Mouse (Mus musculus) gonadal fat pad, adult 2 months (tissue): ENCODE data around the gene Rexo2. TPM values are rescaled to one million over a fixed set of nuclear protein-coding genes. Genes with fewer than 3 reads are reported as not detected.
A peak's percentile ranks its signal among the peaks of the same experiment; 100 is the strongest.
"Not testable (repeated sequence)": the region's sequence is repeated elsewhere in the genome, so short reads cannot be mapped to it uniquely, and the experiment has no call there.

Source experiments
- DNase-seq: peaks from one replicate; pipeline ENCODE4 v3.0.0-alpha.2; 2012; ENCODE audit warnings: low read depth
- polyA plus RNA-seq: library from polyadenylated mRNA; depleted of rRNA; stranded (reverse); fragments of >200 nt; gene quantifications from 2 replicates; pipeline ENCODE4 v1.2.3, GENCODE M21; 2012; rRNA removed

Rexo2 gene
- polyA plus RNA-seq: 87.9 and 128 TPM in 2 replicates

DNA sequence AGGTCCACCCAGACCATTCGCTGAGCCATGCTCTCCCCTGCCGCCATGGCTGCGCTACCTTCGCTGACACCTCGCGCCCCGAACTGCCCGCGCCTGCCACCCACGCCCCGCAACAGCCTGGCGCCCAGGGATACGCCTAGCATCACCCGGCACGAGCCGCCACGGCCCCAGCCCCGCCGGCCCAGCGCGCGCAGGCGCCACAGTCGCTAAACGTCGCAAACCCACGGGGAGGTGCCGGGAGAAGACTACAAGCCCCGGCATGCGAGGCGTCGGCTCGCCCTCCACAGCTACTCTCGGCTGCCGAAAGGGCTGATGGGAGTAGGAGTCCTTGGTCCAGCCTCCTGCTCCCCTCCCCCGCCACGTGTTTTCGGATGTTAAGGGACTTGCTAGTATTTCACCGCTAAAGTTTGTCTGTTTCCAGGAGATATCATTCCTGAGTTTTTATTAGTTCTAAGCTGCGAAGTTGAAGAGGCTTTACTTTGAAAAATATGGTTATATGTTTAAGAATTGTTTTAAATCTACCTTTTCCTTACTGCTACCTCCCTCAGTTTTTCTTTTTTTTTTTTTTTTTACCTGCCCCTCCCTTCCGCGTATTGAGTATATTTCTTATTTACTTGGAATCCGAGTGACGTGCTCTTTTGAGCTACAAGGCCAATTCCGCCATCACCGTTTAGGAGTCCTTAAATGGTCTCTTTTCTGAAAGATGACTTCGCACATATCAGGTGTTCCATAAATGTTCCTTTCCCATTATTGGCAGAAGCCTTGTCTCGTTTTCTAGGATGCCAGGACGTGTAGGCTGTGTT lies at the start of gene Rexo2:
Gene Rexo2, minus strand, starts transcription at position 213 of the 803 bp plus-strand sequence.
- no peak for DNase-seq

DNA sequence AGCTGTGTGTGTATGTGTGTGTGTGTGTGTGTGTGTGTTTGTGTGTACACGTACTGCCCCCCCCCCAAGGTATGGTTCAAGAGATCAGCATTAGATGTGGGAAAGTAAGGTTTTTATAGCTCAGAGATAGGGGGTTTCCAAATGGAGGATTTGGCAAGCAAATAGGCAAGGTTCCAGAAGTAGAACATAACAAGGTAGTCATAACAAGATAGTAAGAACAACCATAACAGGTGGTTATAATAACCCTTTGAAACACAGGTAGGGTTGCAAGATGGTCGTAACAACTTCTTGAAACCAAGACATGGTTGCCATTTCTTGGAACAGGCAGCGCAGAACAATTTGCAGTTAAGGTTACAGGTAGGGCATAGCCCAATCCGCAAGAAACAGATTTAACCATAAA lies 46.1 kb upstream of the Rexo2 start:
- DNase-seq: no peak

DNA sequence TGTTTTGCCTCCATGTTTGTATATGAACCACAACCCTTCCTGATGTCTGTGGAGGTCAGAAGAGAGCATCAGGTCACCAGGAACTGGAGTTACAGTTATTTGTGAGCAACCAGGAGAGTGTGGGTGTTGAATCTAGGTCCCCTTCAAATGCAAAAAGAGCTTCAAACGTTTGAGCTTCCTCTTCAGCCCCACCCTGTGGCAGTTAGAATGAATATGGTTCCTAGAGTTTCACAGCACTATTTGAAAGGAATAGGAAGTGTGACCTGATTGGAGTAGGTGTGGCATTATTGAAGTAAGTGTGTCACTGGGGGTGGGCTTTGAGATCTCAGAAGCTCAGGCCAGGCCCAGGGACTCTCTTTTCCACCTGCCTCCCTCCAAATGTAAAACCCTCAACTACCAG lies 45.1 kb upstream of the Rexo2 start:
- no peak for DNase-seq

DNA sequence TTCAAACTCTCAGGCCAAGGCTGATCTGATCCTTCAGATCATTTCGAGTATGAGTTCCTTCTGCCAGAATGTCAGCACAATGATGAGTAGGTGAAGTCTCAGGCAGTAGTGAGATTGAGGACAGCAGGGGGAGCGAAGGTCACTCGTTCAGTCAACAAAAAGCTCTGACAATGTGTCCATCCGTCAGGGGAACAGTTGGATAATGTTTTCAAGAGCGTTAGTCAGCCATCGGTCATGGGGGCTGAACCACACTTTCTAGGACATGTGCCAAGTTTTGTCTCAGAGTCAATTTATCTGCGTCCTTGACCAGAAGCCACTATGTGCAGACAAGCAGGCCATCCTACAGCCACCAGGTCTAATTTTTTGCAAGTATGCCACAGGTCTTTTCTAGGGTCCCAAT lies 40.0 kb upstream of the Rexo2 start:
- not testable (repeated sequence) for DNase-seq

DNA sequence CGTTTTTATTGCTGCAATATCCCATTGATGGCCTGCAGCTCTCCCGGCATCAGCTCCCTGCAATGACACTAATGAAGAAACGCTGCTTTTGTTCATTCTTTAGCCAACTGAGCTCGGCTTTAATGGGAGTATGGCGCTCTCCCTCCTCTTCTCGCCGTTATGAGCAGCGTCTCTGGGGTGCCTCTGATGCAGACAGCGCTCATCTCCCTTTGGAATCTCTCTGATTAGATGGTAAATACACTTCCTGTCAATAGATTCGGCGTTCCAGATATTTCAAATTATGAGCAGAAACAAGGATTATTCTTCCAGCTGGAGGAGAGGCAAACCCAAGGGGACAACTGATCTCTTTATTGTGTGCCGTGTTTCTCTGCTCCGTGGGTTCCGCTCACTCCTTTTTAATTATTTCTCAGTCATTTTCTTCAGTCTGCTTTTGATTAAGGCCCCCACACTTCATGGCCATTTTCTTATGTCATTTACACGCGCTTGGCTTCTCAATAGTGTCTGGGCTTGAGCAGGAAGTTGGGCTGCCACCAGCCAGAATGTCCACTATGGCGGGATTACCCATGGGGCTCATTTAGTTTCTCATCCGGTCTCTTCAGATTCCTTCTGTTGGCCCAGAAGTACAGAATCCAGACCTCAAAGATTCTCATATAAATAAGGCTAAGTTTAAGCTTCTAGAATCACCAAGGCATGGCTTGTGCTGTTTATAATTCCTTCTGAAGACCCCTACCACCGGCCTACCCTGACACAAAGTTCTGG lies 37.1 kb upstream of the Rexo2 start:
- DNase-seq: no peak

DNA sequence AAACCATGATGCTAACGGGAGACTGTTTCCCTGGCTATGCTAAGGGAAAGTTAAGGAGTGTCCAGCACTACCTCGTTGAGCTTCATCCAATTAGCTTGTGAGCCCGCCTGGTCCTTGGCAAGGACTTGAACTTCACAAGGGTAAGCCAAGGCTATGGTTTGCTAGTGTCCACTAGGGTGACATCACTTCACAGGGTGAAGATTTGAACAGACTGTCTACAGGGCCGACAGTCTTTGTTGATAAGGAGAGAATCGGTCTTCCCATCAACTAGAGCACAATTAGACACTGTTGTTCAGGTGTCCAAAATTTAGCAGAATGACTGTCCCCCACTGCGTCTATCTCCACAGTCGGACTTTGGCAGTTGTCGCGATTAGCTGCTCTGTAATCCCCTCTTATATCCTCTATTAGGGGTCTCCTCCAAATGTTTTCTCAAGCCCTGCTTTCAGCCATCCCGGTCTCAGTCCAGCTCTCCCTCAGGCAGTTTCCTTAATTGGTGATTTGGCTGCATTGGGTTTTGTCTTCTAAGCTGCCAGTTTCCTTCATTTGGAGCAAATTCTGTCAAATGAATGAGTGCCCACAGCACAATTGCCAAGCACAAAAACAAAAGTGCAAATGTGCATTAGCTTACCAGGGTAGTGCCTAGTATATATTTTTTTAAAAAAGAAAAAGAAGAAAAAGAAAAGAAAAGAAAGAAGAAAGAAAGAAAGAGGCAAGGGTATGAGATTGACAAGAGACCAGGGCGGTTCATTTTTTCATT lies 36.4 kb upstream of the Rexo2 start:
- no peak for DNase-seq

DNA sequence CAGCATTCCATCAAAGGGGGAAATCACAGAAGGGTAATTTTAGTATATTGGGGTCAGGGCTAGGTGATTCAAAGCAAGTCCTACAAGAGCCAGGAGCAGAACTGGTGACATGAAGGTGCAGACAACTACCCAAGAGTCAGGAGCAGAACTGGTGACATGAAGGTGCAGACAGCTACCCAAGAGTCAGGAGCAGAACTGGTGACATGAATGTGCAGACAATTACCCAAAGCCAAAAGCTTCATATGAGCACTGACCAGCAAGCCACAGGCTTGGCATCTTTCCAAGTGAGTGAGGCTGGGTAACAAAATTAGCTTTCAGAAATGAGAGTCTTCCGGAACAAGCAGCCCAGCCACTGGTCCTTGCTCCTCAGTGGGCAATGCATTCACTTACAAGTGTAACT lies 34.9 kb upstream of the Rexo2 start:
- DNase-seq: no peak

DNA sequence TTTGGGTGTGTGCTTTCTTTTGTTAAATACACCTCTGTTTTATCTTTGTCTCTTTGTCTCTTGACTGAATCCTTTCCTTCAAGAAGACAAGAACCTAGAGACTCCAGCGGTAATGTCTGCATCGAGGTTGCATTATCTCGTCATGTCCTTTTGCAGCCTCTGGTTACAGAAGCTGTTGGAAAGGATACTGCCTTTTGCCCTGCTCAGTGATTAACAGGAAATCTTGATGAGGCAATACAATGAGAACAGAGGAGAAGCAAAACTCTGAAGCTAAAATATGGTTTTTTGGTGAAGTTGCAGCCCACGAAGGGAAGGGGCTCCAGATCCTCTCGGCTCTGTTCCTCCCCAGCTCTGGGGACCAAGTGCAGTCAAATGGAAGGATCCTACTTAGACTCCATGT lies 29.7 kb upstream of the Rexo2 start:
- no peak for DNase-seq

DNA sequence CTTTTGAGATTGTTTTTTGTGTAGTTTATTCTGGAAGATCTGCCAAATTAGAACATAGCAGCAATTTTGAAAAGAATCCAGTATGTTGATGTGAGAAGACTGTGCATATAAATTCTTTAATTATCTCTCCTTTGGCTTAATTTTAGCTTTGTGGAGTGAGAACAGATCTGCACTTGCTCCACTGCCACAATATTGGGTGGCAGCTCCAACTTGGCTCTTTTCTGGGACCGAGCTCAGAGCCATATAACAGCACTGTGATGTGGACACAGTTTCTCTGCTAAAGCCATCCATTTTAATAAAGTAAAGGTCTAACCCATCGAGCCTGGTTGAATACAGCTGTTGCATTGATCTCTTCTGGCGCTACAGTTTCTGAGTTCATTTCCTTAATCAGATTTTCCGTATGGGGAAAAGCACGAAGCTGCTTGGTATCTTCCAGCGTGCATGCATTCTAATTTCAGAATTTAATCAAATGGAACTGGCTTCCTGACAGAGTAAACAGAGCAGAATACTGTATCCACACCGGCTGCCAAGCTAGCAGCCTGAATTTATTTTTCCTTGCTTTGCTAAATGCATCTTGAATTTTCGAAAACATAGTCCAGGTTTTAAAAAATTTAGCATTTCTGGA lies 24.4 kb upstream of the Rexo2 start:
- DNase-seq: no peak

DNA sequence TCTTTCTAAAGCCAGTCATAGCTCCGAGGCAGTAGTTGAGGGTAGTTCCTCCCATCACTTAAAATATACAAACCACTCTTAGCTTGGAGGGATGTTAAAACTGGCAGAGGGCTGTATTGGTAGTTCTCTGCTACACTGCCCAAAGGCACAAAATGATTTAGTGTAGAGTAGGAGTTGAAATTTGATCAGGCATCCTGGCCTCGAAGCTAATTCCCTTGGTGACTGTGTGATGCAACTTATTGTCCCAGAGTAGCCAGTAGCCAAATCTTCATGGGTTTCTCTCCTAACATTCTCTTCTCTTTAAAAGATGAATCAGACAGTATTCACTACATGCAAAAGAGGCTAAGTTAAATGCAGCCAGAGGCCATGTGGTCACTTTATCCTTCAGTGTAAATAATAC lies 22.6 kb upstream of the Rexo2 start:
- DNase-seq: no peak

DNA sequence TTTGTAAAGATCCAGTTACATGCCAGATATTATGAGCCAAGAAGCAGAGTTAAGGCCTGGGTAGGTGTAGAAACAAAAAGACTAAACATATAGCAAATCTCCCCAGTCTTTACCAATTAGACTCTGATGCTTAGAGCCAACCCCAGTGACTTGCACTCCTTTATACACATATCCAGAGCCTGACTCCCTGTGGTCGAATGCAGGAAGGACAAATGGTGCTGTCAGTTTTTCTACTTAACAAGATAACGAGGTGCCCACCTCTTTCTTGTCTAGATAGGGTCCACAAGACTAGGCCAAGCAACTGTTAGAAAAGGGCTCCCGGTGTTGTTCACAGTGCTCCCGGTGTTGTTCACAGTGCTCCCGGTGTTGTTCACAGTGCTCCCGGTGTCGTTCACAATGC lies 20.8 kb upstream of the Rexo2 start:
- DNase-seq: no peak

DNA sequence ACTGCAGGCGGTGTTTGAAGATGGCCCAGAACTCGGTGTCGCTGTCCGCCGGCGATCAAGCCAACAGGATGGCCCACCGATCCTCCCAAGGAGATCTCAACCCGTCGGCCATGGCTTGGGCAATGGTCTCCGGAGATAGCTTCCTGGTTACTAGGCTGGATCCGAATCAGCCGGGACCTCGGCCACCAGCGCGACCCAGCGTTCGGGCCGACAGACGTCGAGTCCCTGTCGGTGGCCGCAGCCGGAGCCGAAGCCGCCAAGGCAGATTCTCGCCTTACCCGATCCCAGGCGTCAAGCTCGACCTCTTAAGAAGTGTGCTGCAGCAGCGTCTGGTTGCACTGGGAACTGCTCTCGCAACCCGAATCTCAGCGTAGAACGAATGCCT lies 15.1 kb upstream of the Rexo2 start:
- no peak for DNase-seq

DNA sequence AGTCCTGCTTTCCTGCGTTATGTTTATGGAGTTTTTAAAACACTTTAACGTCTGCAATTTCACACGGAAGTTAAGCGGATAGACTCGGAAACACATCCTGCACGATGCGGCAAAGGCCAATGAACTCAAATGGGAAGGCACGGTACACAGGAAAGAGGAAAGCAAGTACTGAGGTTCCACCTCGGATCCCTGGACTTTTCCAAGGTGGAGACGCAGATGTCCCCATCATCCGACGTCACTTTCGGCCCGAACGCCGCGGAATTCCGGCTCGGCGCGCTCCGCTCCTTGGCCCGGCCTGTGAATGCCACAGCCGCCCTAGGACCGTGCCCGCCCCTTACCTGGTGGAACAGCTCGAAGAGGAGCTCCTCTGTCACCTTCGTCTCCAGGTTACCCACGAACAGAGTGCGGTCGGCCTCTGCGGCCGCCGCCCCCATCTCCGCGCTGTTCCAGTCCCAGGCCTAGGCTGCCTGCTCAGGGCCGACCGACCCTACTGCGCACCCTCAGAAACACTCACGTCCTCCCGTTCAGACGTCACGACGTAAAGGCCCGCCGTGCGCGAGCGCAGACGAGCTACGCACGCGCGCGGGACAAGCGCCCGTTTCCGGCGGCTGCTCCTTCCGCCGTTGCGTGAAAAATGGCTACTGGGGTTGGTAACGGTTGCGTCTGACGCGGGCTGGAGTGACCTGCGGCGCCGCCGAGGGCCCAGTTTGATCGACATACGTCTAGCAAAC lies 14.6 kb upstream of the Rexo2 start, which contains the start of the genes Rbm7 and Gm5617:
Gene Rbm7, minus strand, starts transcription at position 483 of the 731 bp plus-strand sequence.
Gene Gm5617, plus strand, starts transcription at position 626 of the 731 bp plus-strand sequence.
- no peak for DNase-seq

DNA sequence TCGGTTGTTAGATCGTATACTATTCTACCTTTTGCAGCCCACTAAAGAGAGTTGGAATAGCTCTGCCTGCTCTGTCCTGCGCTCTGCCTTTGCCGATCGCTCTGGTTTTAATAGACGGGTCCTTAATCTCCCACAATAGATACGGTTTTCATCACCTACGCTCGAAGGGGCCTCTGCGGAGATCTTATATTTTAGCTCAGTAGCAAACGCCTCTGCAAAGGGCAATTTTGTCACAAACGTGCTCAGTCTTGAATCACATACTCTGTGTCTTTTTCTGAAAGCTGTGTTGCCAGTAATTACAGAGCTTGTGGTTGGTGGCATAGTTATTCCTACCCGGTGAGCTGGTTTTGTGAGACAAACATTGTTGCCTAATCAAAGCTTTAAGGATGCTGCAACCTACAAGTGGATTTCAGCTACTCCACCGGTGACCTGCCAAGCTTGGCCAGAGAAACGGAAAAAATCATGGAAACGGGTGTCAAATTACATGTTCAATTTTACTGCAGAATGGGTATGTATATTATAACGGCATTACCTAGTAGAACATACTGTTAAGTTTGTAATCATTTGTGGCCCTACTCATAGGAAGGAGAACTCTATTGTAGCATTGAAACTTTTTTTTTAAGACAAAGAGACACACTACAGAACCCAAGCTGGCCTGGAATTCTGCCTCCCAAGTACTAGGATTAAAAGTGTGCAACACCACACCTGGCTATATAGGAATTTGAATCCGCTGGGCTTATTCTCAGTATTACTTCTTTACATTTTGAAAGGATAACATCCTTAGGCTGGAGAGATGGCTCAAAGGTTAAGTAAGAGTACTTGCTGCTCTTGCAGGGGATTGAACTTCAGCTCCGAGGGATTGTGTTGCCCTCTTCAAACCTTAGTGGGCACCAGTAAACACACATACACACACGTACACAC lies 1.1 kb upstream of the Rexo2 start:
- DNase-seq: peak; percentile 72

DNA sequence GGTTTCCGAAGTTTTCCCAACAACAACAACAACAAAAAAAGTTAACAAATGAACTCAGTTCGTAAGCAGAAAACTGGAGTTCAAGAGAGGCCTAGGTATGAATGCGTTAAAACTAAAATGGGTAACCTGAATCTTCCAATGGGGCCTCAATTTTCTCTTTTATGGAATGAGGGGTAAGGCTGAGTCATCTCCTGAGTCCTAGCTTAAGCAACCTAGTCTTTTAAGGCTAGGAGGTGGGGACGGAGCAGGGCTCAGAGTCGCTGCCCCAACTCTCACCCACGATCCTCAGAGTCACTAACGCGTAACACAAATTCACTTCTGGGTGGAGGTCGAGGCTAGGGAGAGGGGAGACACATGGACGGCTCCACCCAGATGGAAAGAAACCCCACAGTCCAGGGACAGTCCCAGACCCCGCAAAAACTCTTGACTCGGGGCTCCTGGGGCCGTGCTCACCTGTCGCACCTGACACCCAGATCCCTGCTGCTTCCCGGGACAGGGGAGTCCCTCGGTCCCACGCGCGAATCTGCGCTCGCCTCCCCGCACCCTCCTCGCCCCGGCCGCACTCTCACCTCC lies 499 bp downstream of the Rexo2 start:
- DNase-seq: no peak

DNA sequence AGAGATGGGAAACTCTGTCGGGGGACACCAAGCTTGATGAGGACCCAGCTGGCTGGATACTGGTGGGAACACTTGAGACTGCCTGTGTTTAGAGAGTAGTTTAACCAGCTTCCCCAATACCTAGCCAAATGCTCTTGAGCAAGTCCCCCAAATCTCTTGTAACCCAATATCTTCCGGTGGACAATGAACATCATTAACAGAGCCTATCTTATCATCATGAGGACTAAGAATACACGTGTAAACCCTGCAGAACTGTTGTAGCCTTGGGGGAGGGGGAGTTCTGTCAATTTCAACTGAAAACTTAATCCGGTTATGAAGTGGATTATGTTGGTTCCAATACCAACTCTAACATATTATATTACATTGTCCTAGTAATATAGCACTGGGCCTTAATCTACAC lies 1.6 kb downstream of the Rexo2 start:
- no peak for DNase-seq

DNA sequence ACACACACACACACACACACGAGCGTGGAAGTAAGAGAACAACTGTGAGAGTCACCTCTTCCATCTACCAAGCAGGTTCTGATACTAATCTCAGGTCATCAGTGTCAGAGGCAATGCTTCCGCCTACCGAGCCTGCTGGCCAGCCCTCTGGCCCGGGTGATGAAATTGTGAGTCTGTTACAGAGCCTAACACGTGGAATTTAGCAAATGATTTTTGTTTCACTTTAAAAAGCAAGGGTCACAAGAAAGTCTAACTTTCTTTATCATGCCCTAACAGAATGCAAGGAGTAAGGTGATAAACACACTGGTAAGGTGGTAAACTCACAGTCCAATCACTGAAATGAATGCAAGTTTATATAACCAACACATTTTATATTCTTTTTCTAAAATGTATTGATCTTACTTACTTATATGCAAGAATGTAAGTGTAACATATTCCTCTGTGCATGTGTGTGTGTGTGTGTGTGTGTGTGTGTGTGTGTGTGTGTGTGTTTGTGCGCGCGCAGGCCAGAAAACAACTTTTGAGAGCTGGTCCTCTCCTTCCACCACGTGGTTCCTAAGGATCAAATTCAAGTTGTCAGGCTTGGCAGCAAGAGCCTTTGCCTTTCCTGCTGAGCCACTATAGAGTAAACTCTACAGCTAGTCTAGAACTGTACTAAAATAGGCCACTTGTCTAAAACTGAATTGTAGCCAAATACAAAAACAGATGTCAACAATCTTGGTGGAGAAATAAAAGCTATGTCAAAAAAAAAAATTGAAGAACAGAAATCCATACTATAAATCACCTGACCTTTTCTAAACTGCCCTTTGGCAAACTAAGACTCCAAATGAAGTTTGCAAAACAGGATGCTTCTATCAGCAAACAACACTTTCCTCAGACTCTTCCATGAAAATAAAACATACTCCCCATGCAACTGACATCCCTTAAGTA lies 3.9 kb downstream of the Rexo2 start:
- no peak for DNase-seq

DNA sequence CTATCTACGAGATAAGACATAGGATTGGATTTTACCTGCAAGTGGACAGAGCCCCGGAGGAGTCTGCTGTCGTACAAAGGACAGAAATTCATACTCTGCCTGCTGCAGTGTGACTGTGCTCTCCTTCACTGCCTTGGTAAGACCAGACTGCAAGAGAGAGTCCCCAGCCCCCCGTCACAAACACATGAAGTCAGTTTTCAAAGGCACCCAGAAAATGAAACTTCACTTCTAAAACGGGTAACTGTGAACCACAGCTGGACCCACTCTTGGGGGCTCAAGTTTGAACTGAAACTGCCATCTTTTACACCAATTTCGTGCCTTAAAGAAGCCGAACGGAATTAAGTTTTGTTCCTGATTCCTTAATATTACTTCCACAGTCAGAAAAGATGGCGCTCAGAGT lies 6.1 kb downstream of the Rexo2 start:
- no peak for DNase-seq

DNA sequence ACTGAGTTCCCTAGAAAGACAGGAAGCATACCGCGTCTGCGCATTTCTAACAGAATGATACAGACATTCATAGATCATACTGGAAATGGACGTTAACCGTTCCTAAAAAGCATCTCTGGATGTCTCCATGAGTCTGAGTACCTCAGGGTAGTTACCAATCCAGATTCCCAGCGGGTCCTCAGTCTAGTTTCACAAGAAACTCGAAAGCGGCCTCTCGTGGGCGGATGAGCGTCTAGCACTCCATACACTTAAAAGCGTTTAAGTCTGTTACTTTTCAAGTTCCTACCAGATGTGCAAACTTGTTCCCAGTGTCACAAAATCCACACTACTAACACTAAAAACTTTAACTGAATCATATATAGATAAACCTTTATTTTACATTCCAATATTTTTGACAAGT lies 7.3 kb downstream of the Rexo2 start:
- no peak for DNase-seq
